Mouse (Mus musculus): Measurements from ENCODE around the gene Klra5. TPM values are rescaled to one million over a fixed set of nuclear protein-coding genes. Genes with fewer than 3 reads are reported as not detected.
"Not testable (repeated sequence)": the region's sequence is repeated elsewhere in the genome, so short reads cannot be mapped to it uniquely, and the experiment has no call there.

Klra5 gene
- total RNA-seq (2014; rRNA removed) (0.20 TPM in 1 of 2 replicates, not detected in the other), polyA plus RNA-seq (2012; rRNA removed) (not detected in 2 replicates)

DNA sequence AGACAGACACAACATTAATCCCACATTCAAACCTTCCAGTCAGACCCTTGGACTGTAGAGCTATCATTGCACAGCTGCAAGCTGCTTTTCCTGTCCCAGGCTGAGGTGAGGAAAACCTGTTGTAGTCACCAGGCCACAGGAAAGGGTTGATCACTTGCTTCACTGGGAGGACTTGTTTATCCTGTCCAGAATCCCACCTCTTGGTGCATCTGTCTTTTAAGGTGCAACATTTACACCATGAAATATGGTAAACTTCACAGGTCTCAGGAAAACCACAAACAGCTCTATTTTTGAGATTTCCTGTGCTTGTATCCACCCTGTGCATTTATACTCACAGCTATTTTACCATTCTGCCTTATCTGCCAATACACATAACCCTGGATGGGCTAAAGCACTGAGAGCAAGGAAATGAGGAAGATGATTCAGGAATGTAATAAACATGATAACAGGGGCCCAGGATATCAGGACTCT is at the start of gene Klra5:
Gene Klra5 (minus strand): TSS at position 175 of the 471 bp plus-strand sequence.
- not testable (repeated sequence) for H3K27ac ChIP-seq (replicated peaks; ENCODE audit: insufficient read depth, low read depth, low read length); H3K36me3 ChIP-seq (ENCODE audit: control insufficient read depth, insufficient read depth, low read length); DNase-seq (ENCODE audit: extremely low read depth, low read depth, low spot score); H3K27me3 ChIP-seq (ENCODE audit: control insufficient read depth, insufficient read depth, low read length); H3K9ac ChIP-seq (ENCODE audit: low read depth, low read length); H3K4me1 ChIP-seq (ENCODE audit: control insufficient read depth, insufficient read depth, low read length); H3K4me3 ChIP-seq (ENCODE audit: insufficient read depth, low read depth, low read length); H3K79me2 ChIP-seq (ENCODE audit: control insufficient read depth, insufficient read depth, low read length)

GRCm38 (mm10) chr6:129916996-129917395 is 454 bp downstream of the Klra5 start:
- no peak overlapping the region for H3K27ac ChIP-seq (replicated peaks; ENCODE audit: insufficient read depth, low read depth, low read length)
- no peaks in the 10 kb centered on the region for H3K79me2 ChIP-seq (ENCODE audit: control insufficient read depth, insufficient read depth, low read length)
- no peaks in the 10 kb centered on the region for H3K4me1 ChIP-seq (ENCODE audit: control insufficient read depth, insufficient read depth, low read length)
- no peak overlapping the region for H3K4me3 ChIP-seq (ENCODE audit: insufficient read depth, low read depth, low read length)
- no peaks in the 10 kb centered on the region for H3K27me3 ChIP-seq (ENCODE audit: control insufficient read depth, insufficient read depth, low read length)
- no peaks in the 10 kb centered on the region for H3K36me3 ChIP-seq (ENCODE audit: control insufficient read depth, insufficient read depth, low read length)
- WGBS, result 76% methylated on average over 1 of the region's 1 CpGs
- no peak for DNase-seq (ENCODE audit: extremely low read depth, low read depth, low spot score)
- no peak overlapping the region for H3K9ac ChIP-seq (ENCODE audit: low read depth, low read length)
- TF ChIP-seq POLR2A (IDR thresholded peaks at IDR 0.05; ENCODE audit: extremely low read depth, insufficient read depth, low read length) (no peak), CTCF (IDR thresholded peaks at IDR 0.05; ENCODE audit: low read depth, low read length) (no peak)

DNA sequence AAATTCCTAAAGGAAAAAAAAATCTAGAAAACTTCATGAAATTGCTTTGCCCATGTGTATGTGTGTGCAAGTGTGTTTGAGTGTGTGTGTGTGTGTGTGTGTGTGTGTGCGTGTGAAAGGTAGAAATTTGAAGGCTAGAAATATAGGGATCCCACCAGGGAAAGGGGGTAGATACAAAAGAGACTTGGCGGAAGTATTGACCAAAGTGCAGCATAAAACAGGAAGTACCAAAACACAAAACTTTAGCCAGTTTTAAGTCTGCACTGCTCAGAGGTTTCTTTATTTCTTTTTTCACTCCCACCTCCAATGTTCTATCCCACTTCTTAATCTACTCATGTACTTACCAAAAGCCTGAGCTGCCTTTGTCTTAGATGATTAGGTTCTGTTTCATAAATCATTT is 34.9 kb downstream of the Klra5 start:
- H3K27ac ChIP-seq (replicated peaks; ENCODE audit: insufficient read depth, low read depth, low read length), result no peak overlapping the region

DNA sequence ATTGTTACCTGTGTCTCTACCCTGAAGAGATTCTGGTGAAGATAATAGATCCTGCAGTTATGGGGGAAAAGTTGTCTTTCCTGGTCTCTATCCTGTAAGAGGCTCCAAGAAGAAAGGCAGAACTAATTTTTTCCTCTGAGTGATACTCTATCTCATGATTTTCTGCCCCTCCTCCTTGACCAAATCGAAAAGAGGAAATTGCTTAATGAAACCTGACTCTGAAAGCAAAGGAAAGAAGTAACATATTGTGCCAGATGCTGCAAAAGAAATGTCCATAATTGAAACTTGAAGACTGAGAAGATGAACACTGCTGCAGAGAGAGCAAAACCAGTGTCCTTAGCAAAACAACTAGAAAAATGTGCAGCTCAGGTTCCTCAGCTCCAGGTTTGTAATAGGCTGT is 40.9 kb downstream of the Klra5 start, which contains the start of gene Klra17:
Gene Klra17 (minus strand): TSS at position 124 of the 400 bp plus-strand sequence.
- WGBS, result 34% methylated on average over 1 of the region's 1 CpGs
- Histone ChIP-seq H3K36me3 (ENCODE audit: control insufficient read depth, insufficient read depth, low read length) (no peaks in the 10 kb centered on the region), H3K4me1 (ENCODE audit: control insufficient read depth, insufficient read depth, low read length) (no peaks in the 10 kb centered on the region), H3K27me3 (ENCODE audit: control insufficient read depth, insufficient read depth, low read length) (no peaks in the 10 kb centered on the region), H3K27ac (replicated peaks; ENCODE audit: insufficient read depth, low read depth, low read length) (no peak within 1 kb of the TSS), H3K79me2 (ENCODE audit: control insufficient read depth, insufficient read depth, low read length) (no peaks in the 10 kb centered on the region), H3K9ac (ENCODE audit: low read depth, low read length) (no peak within 1 kb of the TSS), H3K4me3 (ENCODE audit: insufficient read depth, low read depth, low read length) (no peak within 1 kb of the TSS)
- DNase-seq (ENCODE audit: extremely low read depth, low read depth, low spot score), result peak; percentile 1
- no peak for TF ChIP-seq CTCF (IDR thresholded peaks at IDR 0.05; ENCODE audit: low read depth, low read length)
- no peak for TF ChIP-seq POLR2A (IDR thresholded peaks at IDR 0.05; ENCODE audit: extremely low read depth, insufficient read depth, low read length)

More for the DNA sequence above, 34.9 kb downstream of the Klra5 start:
- H3K4me3 ChIP-seq (ENCODE audit: insufficient read depth, low read depth, low read length), result no peak overlapping the region
- WGBS, result 78% methylated on average over 2 of the region's 2 CpGs
- no peaks in the 10 kb centered on the region for H3K27me3 ChIP-seq (ENCODE audit: control insufficient read depth, insufficient read depth, low read length)
- H3K79me2 ChIP-seq (ENCODE audit: control insufficient read depth, insufficient read depth, low read length), result no peaks in the 10 kb centered on the region
- TF ChIP-seq POLR2A (IDR thresholded peaks at IDR 0.05; ENCODE audit: extremely low read depth, insufficient read depth, low read length), result no peak
- DNase-seq (ENCODE audit: extremely low read depth, low read depth, low spot score), result no peak
- no peaks in the 10 kb centered on the region for H3K4me1 ChIP-seq (ENCODE audit: control insufficient read depth, insufficient read depth, low read length)
- no peaks in the 10 kb centered on the region for H3K36me3 ChIP-seq (ENCODE audit: control insufficient read depth, insufficient read depth, low read length)
- H3K9ac ChIP-seq (ENCODE audit: low read depth, low read length), result no peak overlapping the region

DNA sequence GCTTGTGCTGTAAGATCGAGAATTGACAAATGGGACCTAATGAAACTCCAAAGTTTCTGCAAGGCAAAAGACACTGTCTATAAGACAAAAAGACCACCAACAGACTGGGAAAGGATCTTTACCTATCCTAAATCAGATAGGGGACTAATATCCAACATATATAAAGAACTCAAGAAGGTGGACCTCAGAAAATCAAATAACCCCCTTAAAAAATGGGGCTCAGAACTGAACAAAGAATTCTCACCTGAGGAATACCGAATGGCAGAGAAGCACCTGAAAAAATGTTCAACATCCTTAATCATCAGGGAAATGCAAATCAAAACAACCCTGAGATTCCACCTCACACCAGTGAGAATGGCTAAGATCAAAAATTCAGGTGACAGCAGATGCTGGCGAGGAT is 55.1 kb downstream of the Klra5 start, which contains the start of gene Gm17631:
Gene Gm17631 (plus strand): TSS at position 301 of the 400 bp plus-strand sequence.
- WGBS, result no CpG with 5 or more reads among the region's 3 CpGs

More for the DNA sequence above, 55.1 kb downstream of the Klra5 start, which contains the start of gene Gm17631:
- not testable (repeated sequence) for H3K36me3 ChIP-seq (ENCODE audit: control insufficient read depth, insufficient read depth, low read length); H3K27ac ChIP-seq (replicated peaks; ENCODE audit: insufficient read depth, low read depth, low read length); H3K9ac ChIP-seq (ENCODE audit: low read depth, low read length); H3K4me1 ChIP-seq (ENCODE audit: control insufficient read depth, insufficient read depth, low read length); H3K27me3 ChIP-seq (ENCODE audit: control insufficient read depth, insufficient read depth, low read length); DNase-seq (ENCODE audit: extremely low read depth, low read depth, low spot score); H3K4me3 ChIP-seq (ENCODE audit: insufficient read depth, low read depth, low read length); H3K79me2 ChIP-seq (ENCODE audit: control insufficient read depth, insufficient read depth, low read length)

Other genes with a start within 250 kb of the Klra5 start
- 1.7 and 2.2 TPM in 2 replicates for gene Klrc1, start 238.7 kb downstream of the Klra5 start, total RNA-seq (2014; rRNA removed)
- 0.07 and 0.20 TPM in 2 replicates for gene Klrc1, start 238.7 kb downstream of the Klra5 start, polyA plus RNA-seq (2012; rRNA removed)
- 0.28 TPM in 1 of 2 replicates, not detected in the other for gene Klri1, start 200.5 kb downstream of the Klra5 start, total RNA-seq (2014; rRNA removed)
- gene Klri1, start 200.5 kb downstream of the Klra5 start, polyA plus RNA-seq (2012; rRNA removed), result not detected in 2 replicates
- 0.07 and 0.09 TPM in 2 replicates for gene Klri2, start 177.2 kb downstream of the Klra5 start, total RNA-seq (2014; rRNA removed)
- gene Klri2, start 177.2 kb downstream of the Klra5 start, polyA plus RNA-seq (2012; rRNA removed), result not detected in 2 replicates
- gene Gm156, start 133.4 kb downstream of the Klra5 start, total RNA-seq (2014; rRNA removed), result not detected in 2 replicates
- gene Gm156, start 133.4 kb downstream of the Klra5 start, polyA plus RNA-seq (2012; rRNA removed), result not detected in 2 replicates
- gene Gm17631, start 55.0 kb downstream of the Klra5 start, total RNA-seq (2014; rRNA removed), result not detected in 2 replicates
- not detected in 2 replicates for gene Gm17631, start 55.0 kb downstream of the Klra5 start, polyA plus RNA-seq (2012; rRNA removed)
- 0.09 and 0.34 TPM in 2 replicates for gene Klra17, start 41.0 kb downstream of the Klra5 start, total RNA-seq (2014; rRNA removed)
- gene Klra17, start 41.0 kb downstream of the Klra5 start, polyA plus RNA-seq (2012; rRNA removed), result not detected in 2 replicates
- not detected in 2 replicates for gene Klra6, start 109.3 kb upstream of the Klra5 start, total RNA-seq (2014; rRNA removed)
- not detected in 2 replicates for gene Klra6, start 109.3 kb upstream of the Klra5 start, polyA plus RNA-seq (2012; rRNA removed)
- not detected in 2 replicates for gene Klra4, start 149.6 kb upstream of the Klra5 start, total RNA-seq (2014; rRNA removed)
- not detected in 2 replicates for gene Klra4, start 149.6 kb upstream of the Klra5 start, polyA plus RNA-seq (2012; rRNA removed)
- gene Klra8, start 212.2 kb upstream of the Klra5 start, total RNA-seq (2014; rRNA removed), result not detected in 2 replicates
- not detected in 2 replicates for gene Klra8, start 212.2 kb upstream of the Klra5 start, polyA plus RNA-seq (2012; rRNA removed)

All from liver, adult 2 months (tissue).